Mouse (Mus musculus) left cerebral cortex, adult 11 months (tissue): ENCODE measurements around the gene Haus7.
A peak's percentile ranks its signal among the peaks of the same experiment; 100 is the strongest.

Source experiments
- DNase-seq: peaks from one replicate; pipeline ENCODE4 v3.0.0; 2022; ENCODE audit warnings: low spot score

The Haus7 gene

DNA sequence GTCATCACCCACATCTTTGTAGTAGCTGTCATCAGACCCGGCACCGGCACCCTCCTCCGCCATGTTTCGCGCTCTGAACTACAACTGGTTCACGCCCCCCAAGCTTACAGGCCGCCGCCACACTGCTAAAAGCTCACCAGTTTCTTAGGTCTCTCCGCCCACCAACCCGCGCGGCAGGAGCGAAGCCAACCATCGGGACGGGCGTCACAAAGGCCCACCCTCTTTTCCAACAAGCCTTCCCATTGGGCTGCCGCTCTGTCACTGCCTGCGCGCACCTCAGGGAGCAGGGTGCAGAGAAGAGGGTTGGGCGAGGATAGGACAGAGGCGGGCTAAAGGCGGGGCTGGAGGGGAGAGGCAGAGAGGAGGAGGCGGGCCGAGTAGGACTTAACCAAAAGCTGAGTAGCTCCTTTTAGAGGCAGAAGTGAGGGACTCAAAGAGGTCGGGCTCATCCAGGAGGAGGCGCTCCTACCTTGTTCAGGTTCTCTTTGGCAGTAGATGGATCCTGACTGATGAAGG is at the start of gene Haus7:
Haus7 (minus strand) TSS at position 168 of the 516 bp plus-strand sequence.
- peak; percentile 85 for DNase-seq

GRCm38 (mm10) chrX:73506577-73506976 is 47.7 kb upstream of the Haus7 start:
- no peak for DNase-seq

GRCm38 (mm10) chrX:73505130-73505735 is 46.4 kb upstream of the Haus7 start:
- DNase-seq = no peak

- DNase-seq = no peak
Observed at GRCm38 (mm10) chrX:73496746-73497145, 37.9 kb upstream of the Haus7 start.

DNA sequence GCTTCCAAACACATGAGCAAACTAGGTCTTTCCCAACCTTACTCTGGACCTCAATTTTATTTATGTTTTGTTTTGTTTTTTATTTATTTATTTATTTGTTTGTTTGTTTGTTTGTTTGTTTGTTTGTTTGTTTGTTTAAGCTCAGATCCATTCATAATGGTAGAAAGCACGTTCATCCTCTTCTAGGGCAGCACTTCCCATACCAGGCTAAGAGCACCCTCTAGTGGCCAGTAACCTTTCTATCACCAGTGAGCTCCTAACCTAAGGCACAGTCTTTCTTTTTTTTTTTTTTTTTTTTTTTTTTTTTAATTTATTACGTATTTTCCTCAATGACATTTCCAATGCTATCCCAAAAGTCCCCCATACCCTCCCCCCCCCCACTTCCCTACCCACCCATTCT is 34.7 kb upstream of the Haus7 start:
- DNase-seq = peak; percentile 40

DNA sequence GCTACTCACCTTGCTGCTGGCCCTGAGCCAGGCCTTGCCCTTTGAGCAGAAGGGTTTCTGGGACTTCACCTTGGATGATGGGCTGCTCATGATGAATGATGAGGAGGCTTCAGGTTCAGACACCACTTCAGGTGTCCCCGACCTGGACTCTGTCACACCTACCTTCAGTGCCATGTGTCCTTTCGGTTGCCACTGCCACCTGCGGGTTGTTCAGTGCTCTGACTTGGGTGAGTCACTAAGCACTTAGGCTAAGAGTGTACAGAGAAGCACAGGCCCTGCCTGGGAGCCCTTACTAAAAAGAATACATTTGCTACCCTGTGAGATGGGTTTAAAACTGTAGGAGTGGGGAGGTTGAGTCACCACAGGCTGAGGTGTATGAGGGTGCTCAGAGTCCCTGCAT is 32.0 kb upstream of the Haus7 start:
- no peak for DNase-seq

DNA sequence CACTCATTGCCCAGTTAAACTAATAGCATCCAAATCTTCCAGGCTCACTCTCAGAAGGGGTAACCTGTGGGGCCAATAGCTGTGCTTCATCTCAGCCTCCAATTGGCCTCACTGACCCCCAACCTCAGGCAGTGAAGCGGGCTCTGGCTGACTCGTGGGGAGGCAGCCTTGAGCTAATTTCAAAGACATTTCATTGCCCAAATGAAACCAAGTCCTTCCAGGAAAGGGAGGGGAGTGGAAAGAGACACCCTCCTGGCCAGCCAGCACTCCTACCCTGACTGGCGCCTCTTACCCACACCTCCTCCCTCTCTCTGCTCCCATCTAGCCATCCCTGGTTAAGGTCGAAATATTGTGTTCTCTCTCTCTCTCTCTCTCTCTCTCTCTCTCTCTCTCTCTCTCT is 31.3 kb upstream of the Haus7 start:
- DNase-seq = no peak

- DNase-seq = no peak
Observed at GRCm38 (mm10) chrX:73486920-73487319, 28.1 kb upstream of the Haus7 start.

DNA sequence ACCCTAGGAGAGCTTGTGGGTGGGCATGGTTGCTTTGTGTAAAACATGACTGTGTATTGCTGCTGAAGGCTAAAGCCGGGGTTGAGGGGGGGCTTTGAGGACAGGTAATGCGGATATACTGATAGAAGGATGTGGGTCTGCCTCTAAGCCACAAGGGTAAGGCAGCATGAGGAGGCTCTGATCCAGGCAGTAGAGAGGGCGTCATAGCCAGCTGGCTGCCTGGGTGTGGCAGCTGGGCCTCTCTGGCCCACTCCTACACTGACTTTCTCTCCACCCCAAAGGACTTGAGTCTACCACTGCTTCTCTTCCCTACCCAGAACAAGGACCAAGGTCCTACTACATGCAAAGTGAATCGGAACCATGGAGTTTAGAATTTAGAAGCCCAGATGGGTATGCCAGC is 26.0 kb upstream of the Haus7 start:
- DNase-seq = no peak

- DNase-seq = no peak
Observed at GRCm38 (mm10) chrX:73484076-73484475, 25.2 kb upstream of the Haus7 start.

DNA sequence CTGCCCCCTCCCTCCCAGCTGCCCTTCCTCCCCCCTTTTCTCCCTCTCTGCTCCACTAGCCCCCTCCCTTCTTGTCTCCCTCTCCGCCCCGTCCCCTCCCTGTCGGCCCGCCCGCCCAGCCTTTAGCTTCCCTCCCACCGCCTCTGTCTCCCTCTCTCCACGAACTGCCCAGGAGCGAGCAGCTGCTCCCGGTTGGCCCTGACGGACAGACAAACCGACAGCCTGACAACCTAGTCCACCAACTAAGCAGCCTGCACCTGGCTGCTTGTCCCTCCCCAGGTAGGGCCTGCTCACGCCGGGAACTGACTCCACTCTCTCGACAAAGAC is 24.6 kb upstream of the Haus7 start, which contains the start of gene Bgn:
Bgn (plus strand) TSS at position 119 of the 327 bp plus-strand sequence.
- no peak for DNase-seq

GRCm38 (mm10) chrX:73482643-73483483 is 24.0 kb upstream of the Haus7 start:
- DNase-seq = no peak

DNA sequence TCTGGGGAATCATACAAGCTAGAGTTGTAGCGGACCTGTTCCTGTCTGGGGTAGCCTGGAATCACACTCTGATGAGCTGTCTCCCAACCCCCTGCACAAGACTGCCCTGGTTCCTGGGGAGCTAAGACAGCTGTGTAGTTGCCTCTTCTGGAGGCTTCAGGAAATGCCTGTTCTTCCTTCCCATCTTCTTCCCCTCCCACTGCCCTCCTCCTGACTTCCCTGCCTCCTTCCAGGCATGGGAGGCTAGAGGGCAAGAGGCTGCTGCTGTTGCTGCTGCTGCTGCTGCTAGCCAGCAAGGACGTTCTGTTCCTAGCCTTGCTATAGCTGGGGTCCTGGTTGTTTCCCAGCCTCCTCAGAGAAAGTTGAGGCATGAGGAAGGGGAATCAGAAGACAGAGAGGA is 21.5 kb upstream of the Haus7 start:
- DNase-seq = no peak

- DNase-seq = no peak
Observed at GRCm38 (mm10) chrX:73479656-73480055, 20.8 kb upstream of the Haus7 start.

DNA sequence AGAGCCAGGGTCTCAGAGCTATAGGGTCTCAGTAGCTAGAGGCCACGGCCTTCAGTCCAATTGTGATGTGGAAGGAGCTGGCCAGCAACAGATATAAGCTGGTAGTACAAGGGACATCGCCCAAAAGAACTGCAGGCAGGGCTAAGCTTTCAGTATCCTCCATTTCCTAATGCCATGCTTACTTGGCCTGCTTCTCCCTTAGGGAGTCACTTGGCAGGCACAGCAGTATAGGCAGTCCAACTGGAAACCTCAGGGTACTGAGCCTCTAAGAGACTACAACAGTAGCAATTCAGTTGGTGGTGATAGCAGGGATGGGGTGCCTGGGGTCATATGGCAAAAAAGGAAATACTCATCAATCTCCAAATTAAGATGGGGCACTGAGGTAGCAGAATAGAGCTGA is 18.7 kb upstream of the Haus7 start:
- no peak for DNase-seq

GRCm38 (mm10) chrX:73476621-73477020 is 17.8 kb upstream of the Haus7 start:
- DNase-seq = no peak

- DNase-seq = no peak
Observed at GRCm38 (mm10) chrX:73475658-73476256, 16.9 kb upstream of the Haus7 start.

- DNase-seq = no peak
Observed at GRCm38 (mm10) chrX:73474340-73475165, 15.7 kb upstream of the Haus7 start.

DNA sequence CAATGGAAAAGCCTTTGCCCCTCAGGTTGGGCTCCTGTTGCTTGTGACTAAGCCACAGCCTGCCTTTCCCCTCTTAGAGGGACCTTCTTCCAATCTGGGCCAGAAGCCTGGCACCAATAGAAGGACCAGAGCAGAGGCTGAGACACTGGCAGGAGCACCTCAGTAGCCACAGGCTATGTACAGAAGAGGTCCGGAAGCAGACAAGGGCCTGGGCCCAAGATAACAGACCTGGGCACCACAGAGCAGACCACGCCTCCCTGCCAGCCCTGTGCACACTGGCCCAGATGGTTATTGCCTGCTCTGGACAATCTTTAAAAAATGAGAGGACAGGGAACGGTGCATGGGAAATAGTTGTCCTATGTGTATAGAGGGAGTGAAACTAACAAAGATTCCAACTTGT is 12.9 kb upstream of the Haus7 start:
- DNase-seq = no peak

GRCm38 (mm10) chrX:73468752-73469151 is 9.9 kb upstream of the Haus7 start:
- no peak for DNase-seq

- no peak for DNase-seq
Observed at GRCm38 (mm10) chrX:73468330-73468729, 9.5 kb upstream of the Haus7 start.
